Mouse (Mus musculus): ENCODE data around the gene C1qtnf3. TPM values are rescaled to one million over a fixed set of nuclear protein-coding genes. Genes with fewer than 3 reads are reported as not detected.

Gene C1qtnf3
- polyA plus RNA-seq, 1 experiment from 2014 or later, result 3.6 TPM

- Histone ChIP-seq H3K27ac (replicated peaks) (no peak overlapping the region), H3K4me1 (replicated peaks) (no peaks in the 10 kb centered on the region), H3K27me3 (no peaks in the 10 kb centered on the region), H3K36me3 (no peaks in the 10 kb centered on the region), H3K9me3 (no peaks in the 10 kb centered on the region), H3K4me3 (no peak overlapping the region), H3K4me2 (no peak overlapping the region), H3K9ac (no peak overlapping the region)
- ATAC-seq (ENCODE audit: low FRiP score, low read depth), result no peak
- 86% methylated on average over 1 of the region's 1 CpGs for WGBS
Measured at GRCm38 (mm10) chr15:10933930-10934329, 18.2 kb upstream of the C1qtnf3 start.

- H3K9ac ChIP-seq, result no peak overlapping the region
- WGBS, result 83% methylated on average over 15 of the region's 15 CpGs
- no peaks in the 10 kb centered on the region for H3K9me3 ChIP-seq
- H3K4me2 ChIP-seq, result no peak overlapping the region
- no peak overlapping the region for H3K27ac ChIP-seq (replicated peaks)
- no peak overlapping the region for H3K4me3 ChIP-seq
- no peaks in the 10 kb centered on the region for H3K27me3 ChIP-seq
- no peaks in the 10 kb centered on the region for H3K4me1 ChIP-seq (replicated peaks)
- H3K36me3 ChIP-seq, result no peaks in the 10 kb centered on the region
- no peak for ATAC-seq (ENCODE audit: low FRiP score, low read depth)
Measured at GRCm38 (mm10) chr15:10940148-10941108, 11.7 kb upstream of the C1qtnf3 start.

DNA sequence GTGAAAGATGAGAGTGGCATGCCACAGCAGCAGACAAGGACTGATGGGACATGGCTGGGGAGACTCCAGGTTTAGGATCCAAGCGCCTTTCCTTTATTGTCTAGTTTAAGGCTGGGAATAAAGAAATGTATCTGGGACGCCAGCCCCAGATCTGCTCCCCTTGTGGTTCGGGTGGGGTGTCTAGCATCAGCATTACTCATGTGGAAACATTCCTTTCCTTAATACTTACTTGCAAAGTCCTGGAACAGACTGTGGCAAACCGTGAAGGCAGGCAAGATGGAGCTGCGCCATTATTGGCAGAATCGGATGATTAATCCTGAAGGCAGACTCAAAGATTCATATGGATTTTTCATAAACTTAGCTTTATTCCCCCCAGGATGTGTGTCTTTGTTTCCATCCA, 10.2 kb upstream of the C1qtnf3 start:
- Histone ChIP-seq H3K4me3 (no peak overlapping the region), H3K4me2 (no peak overlapping the region), H3K27me3 (no peaks in the 10 kb centered on the region), H3K9me3 (no peaks in the 10 kb centered on the region), H3K27ac (replicated peaks) (no peak overlapping the region), H3K36me3 (no peaks in the 10 kb centered on the region), H3K9ac (no peak overlapping the region), H3K4me1 (replicated peaks) (no peaks in the 10 kb centered on the region)
- no peak for ATAC-seq (ENCODE audit: low FRiP score, low read depth)
- 73% methylated on average over 6 of the region's 6 CpGs for WGBS

GRCm38 (mm10) chr15:10947852-10948251, 4.3 kb upstream of the C1qtnf3 start:
- WGBS, result 68% methylated on average over 1 of the region's 1 CpGs
- no peak overlapping the region for H3K4me3 ChIP-seq
- H3K36me3 ChIP-seq, result no peaks in the 10 kb centered on the region
- no peak overlapping the region for H3K4me2 ChIP-seq
- H3K9me3 ChIP-seq, result no peaks in the 10 kb centered on the region
- no peaks in the 10 kb centered on the region for H3K27me3 ChIP-seq
- no peak overlapping the region for H3K27ac ChIP-seq (replicated peaks)
- no peak overlapping the region for H3K9ac ChIP-seq
- peaks cover 7% of the 10 kb centered on the region for H3K4me1 ChIP-seq (replicated peaks)
- ATAC-seq (ENCODE audit: low FRiP score, low read depth), result no peak

- no peaks in the 10 kb centered on the region for H3K36me3 ChIP-seq
- H3K9ac ChIP-seq, result no peak overlapping the region
- no peak overlapping the region for H3K4me3 ChIP-seq
- peak overlapping the region; percentile 39 for H3K4me2 ChIP-seq
- peaks cover 7% of the 10 kb centered on the region for H3K4me1 ChIP-seq (replicated peaks)
- no peaks in the 10 kb centered on the region for H3K27me3 ChIP-seq
- no peak for ATAC-seq (ENCODE audit: low FRiP score, low read depth)
- 31% methylated on average over 4 of the region's 4 CpGs for WGBS
- 0 out of 2 replicates have a peak overlapping the region, but pooled peaks have one; percentile 19 for H3K27ac ChIP-seq (replicated peaks)
- H3K9me3 ChIP-seq, result no peaks in the 10 kb centered on the region
Measured at GRCm38 (mm10) chr15:10952760-10953305, 701 bp downstream of the C1qtnf3 start.

DNA sequence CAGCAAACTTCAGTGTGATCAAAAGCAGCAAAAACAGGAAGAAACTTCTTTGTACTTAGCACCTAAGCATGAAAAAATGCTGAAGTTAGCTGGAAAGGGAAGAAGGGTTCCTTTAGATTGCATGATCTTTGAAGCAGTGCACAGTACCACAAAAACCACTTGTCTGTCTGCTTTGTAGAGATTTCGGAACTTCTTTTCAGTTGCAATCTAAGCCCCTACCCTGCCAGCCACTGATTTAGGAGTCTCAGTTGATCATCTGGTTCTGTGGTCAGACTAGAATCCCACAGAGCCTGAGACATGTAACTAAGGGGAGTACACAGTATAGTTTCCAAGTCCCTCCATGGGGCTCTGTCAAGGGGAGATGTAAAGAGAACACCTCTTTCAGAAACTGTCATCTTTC, 1.3 kb downstream of the C1qtnf3 start:
- no peak overlapping the region for H3K4me2 ChIP-seq
- ATAC-seq (ENCODE audit: low FRiP score, low read depth), result no peak
- no peak overlapping the region for H3K4me3 ChIP-seq
- H3K36me3 ChIP-seq, result no peaks in the 10 kb centered on the region
- 76% methylated on average over 1 of the region's 1 CpGs for WGBS
- H3K9me3 ChIP-seq, result no peaks in the 10 kb centered on the region
- H3K27me3 ChIP-seq, result no peaks in the 10 kb centered on the region
- no peak overlapping the region for H3K9ac ChIP-seq
- H3K4me1 ChIP-seq (replicated peaks), result peaks cover 7% of the 10 kb centered on the region
- H3K27ac ChIP-seq (replicated peaks), result no peak overlapping the region

DNA sequence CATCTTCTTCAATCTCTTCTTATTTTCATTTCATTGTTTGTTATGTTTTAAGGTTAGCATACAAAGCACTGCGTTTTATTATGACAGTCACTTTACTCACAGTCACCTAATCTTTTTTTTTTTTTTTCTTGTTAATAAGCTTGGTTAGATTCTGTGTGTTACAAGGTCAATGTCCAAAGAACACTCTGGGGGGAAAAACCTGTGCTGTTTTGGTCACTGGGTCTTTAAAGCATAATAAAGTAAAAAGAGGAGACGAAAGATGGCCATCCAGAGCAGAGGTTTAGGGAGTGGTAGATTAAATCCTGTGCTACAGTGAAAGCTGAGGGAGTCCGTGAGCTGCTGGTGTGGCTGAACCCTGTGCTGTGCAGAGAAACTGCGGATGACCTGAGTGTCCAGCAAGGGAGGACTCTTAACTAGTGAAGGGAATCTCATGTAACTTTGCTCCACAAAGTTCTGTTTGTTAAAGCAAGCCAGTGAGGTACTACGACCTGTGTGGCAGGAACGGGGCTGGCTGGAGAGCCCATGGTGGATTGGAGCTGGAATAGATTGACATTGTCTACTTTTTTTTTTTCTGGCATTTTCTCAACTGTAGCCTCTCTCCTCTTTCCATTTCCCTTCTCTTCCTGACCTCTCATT, 2.4 kb downstream of the C1qtnf3 start:
- Histone ChIP-seq H3K36me3 (no peaks in the 10 kb centered on the region), H3K9ac (no peak overlapping the region), H3K4me3 (no peak overlapping the region), H3K4me1 (replicated peaks) (peaks cover 7% of the 10 kb centered on the region), H3K4me2 (no peak overlapping the region), H3K27ac (replicated peaks) (no peak overlapping the region), H3K27me3 (no peaks in the 10 kb centered on the region), H3K9me3 (no peaks in the 10 kb centered on the region)
- no peak for ATAC-seq (ENCODE audit: low FRiP score, low read depth)
- 93% methylated on average over 6 of the region's 6 CpGs for WGBS

GRCm38 (mm10) chr15:10955156-10955555, 3.0 kb downstream of the C1qtnf3 start:
- H3K27me3 ChIP-seq, result no peaks in the 10 kb centered on the region
- no peaks in the 10 kb centered on the region for H3K36me3 ChIP-seq
- H3K4me1 ChIP-seq (replicated peaks), result peaks cover 7% of the 10 kb centered on the region
- H3K9ac ChIP-seq, result no peak overlapping the region
- no peak overlapping the region for H3K27ac ChIP-seq (replicated peaks)
- no peak for ATAC-seq (ENCODE audit: low FRiP score, low read depth)
- 80% methylated on average over 5 of the region's 5 CpGs for WGBS
- H3K9me3 ChIP-seq, result no peaks in the 10 kb centered on the region
- no peak overlapping the region for H3K4me3 ChIP-seq
- no peak overlapping the region for H3K4me2 ChIP-seq

GRCm38 (mm10) chr15:10956706-10957105, 4.6 kb downstream of the C1qtnf3 start:
- Histone ChIP-seq H3K4me2 (no peak overlapping the region), H3K27me3 (no peaks in the 10 kb centered on the region), H3K4me3 (no peak overlapping the region), H3K9me3 (no peaks in the 10 kb centered on the region), H3K27ac (replicated peaks) (no peak overlapping the region), H3K36me3 (no peaks in the 10 kb centered on the region), H3K9ac (no peak overlapping the region), H3K4me1 (replicated peaks) (peaks cover 7% of the 10 kb centered on the region)
- WGBS, result 41% methylated on average over 3 of the region's 3 CpGs
- ATAC-seq (ENCODE audit: low FRiP score, low read depth), result no peak

GRCm38 (mm10) chr15:10959277-10960026, 7.3 kb downstream of the C1qtnf3 start:
- Histone ChIP-seq H3K9me3 (no peaks in the 10 kb centered on the region), H3K27me3 (no peaks in the 10 kb centered on the region), H3K4me3 (no peak overlapping the region), H3K9ac (no peak overlapping the region), H3K4me2 (no peak overlapping the region), H3K4me1 (replicated peaks) (no peaks in the 10 kb centered on the region), H3K27ac (replicated peaks) (no peak overlapping the region), H3K36me3 (no peaks in the 10 kb centered on the region)
- no peak for ATAC-seq (ENCODE audit: low FRiP score, low read depth)
- 91% methylated on average over 15 of the region's 15 CpGs for WGBS

- no peaks in the 10 kb centered on the region for H3K36me3 ChIP-seq
- H3K27ac ChIP-seq (replicated peaks), result no peak overlapping the region
- H3K9ac ChIP-seq, result no peak overlapping the region
- no peaks in the 10 kb centered on the region for H3K4me1 ChIP-seq (replicated peaks)
- H3K27me3 ChIP-seq, result no peaks in the 10 kb centered on the region
- no peak overlapping the region for H3K4me2 ChIP-seq
- no peaks in the 10 kb centered on the region for H3K9me3 ChIP-seq
- no peak for ATAC-seq (ENCODE audit: low FRiP score, low read depth)
- H3K4me3 ChIP-seq, result no peak overlapping the region
- WGBS, result 90% methylated on average over 5 of the region's 5 CpGs
Measured at GRCm38 (mm10) chr15:10960267-10960666, 8.1 kb downstream of the C1qtnf3 start.

DNA sequence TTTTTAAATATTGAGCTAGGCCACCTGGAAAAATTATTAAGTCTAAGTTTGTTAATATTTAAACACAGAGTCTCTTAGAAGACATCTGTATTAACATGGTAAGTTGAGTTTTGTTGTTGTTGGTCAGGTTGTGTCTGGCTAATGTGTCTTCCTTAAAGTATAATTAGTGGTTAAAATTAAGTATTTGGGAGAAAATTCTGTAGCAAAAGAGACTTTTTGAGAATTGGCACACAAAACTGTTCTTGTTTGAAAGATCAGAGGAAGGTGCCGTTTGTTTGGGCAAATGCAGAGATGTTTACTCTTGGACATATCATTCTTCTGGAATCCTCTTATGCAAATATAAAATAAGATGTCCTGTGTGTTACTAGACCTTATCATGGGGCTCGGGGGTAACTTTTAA, 10.5 kb downstream of the C1qtnf3 start:
- H3K4me2 ChIP-seq, result no peak overlapping the region
- H3K27me3 ChIP-seq, result no peaks in the 10 kb centered on the region
- no peak overlapping the region for H3K4me3 ChIP-seq
- no peak overlapping the region for H3K27ac ChIP-seq (replicated peaks)
- no peak for ATAC-seq (ENCODE audit: low FRiP score, low read depth)
- no peaks in the 10 kb centered on the region for H3K9me3 ChIP-seq
- no peaks in the 10 kb centered on the region for H3K36me3 ChIP-seq
- no peak overlapping the region for H3K9ac ChIP-seq
- no peaks in the 10 kb centered on the region for H3K4me1 ChIP-seq (replicated peaks)
- WGBS, result 91% methylated on average over 2 of the region's 2 CpGs

All from hindbrain, embryonic 15.5 days (tissue).